Mouse (Mus musculus): ENCODE data around the gene Nlrp1a. TPM values are rescaled to one million over a fixed set of nuclear protein-coding genes. Genes with fewer than 3 reads are reported as not detected.

The Nlrp1a gene
- 0.04 and 0.10 TPM in 2 replicates for polyA plus RNA-seq (2016; fragmentation: Nextera tagmentation; extraction: Ambion mirVana)

GRCm38 (mm10) chr11:71144661-71145060, at the start of gene Nlrp1a:
Nlrp1a (minus strand) TSS chr11:71144704.
- no peak within 1 kb of the TSS for H3K27ac ChIP-seq
- no peaks in the 10 kb centered on the region for H3K9me3 ChIP-seq
- WGBS = 80% methylated on average over 3 of the region's 3 CpGs
- H3K4me3 ChIP-seq = no peak within 1 kb of the TSS
- H3K27me3 ChIP-seq (ENCODE audit: insufficient read depth, poor library complexity, severe bottlenecking) = no peaks in the 10 kb centered on the region
- no peak for DNase-seq (ENCODE audit: low spot score)
- no peaks in the 10 kb centered on the region for H3K36me3 ChIP-seq
- H3K4me1 ChIP-seq (replicated peaks) = no peaks in the 10 kb centered on the region

- Histone ChIP-seq H3K36me3 (no peaks in the 10 kb centered on the region), H3K4me3 (no peak overlapping the region), H3K9me3 (no peaks in the 10 kb centered on the region), H3K4me1 (replicated peaks) (no peaks in the 10 kb centered on the region), H3K27me3 (ENCODE audit: insufficient read depth, poor library complexity, severe bottlenecking) (no peaks in the 10 kb centered on the region), H3K27ac (no peak overlapping the region)
- DNase-seq (ENCODE audit: low spot score) = no peak
- 77% methylated on average over 1 of the region's 1 CpGs for WGBS
These were observed 25.1 kb upstream of the Nlrp1a start for GRCm38 (mm10) chr11:71169633-71170032.

DNA sequence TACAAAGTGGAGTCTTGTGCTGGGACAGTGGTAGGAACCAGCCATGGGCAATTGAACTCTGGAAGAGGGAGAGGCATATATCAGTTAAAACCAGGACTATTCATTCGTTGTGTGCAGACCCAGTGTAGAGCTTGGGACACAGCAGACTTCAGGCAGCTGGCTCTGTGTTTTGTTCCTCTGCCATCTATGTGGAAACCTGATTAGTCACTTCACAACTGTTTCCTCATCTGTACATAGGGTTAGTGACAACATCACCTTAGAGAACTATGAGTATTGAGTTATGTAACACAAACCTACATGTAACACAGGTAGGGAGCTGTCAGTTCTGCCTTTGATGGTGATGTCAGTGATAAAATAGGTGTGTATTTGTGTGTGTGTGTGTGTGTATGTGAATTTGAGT, 19.6 kb upstream of the Nlrp1a start:
- H3K27me3 ChIP-seq (ENCODE audit: insufficient read depth, poor library complexity, severe bottlenecking) = no peaks in the 10 kb centered on the region
- no peaks in the 10 kb centered on the region for H3K36me3 ChIP-seq
- 64% methylated on average over 1 of the region's 1 CpGs for WGBS
- H3K4me3 ChIP-seq = no peak overlapping the region
- no peaks in the 10 kb centered on the region for H3K4me1 ChIP-seq (replicated peaks)
- H3K27ac ChIP-seq = no peak overlapping the region
- no peak for DNase-seq (ENCODE audit: low spot score)
- H3K9me3 ChIP-seq = no peaks in the 10 kb centered on the region

DNA sequence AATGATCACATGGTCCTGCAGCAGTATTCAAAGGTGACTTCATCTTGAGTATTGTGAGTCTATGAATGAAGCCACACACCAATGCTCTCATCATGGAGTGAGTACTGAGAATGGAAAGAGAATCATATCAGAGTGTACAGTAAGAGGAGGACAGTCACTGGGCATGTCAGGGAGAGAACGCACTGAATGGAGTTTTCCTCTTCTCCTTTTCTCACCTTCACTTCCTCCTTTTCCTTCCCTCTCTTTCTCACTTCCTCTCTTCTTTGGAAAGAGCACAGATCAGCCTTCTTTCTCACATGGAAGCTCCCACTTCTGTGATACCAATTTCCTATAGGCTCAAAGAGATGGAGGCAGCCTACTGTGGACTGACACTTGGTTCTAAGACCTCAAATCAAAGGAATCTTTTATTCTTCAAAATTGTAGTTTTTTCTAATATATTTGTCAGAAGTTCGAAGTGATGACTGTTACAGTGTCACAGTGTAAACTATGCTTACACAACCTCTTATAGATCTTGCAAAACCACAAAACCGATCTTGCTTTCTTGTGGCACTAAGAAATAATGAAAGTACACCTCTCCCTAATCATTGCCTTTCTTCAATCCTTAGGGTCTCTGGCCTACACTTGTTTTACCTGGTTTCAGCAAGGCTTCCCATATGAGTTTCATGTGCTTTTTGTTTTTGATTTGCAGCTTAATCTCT, 15.1 kb upstream of the Nlrp1a start:
- Histone ChIP-seq H3K4me1 (replicated peaks) (no peaks in the 10 kb centered on the region), H3K4me3 (no peak overlapping the region), H3K36me3 (no peaks in the 10 kb centered on the region), H3K9me3 (no peaks in the 10 kb centered on the region), H3K27me3 (ENCODE audit: insufficient read depth, poor library complexity, severe bottlenecking) (no peaks in the 10 kb centered on the region), H3K27ac (no peak overlapping the region)
- WGBS = 84% methylated on average over 3 of the region's 3 CpGs
- DNase-seq (ENCODE audit: low spot score) = no peak

GRCm38 (mm10) chr11:71155272-71155671, 10.8 kb upstream of the Nlrp1a start:
- no peaks in the 10 kb centered on the region for H3K9me3 ChIP-seq
- no peaks in the 10 kb centered on the region for H3K27me3 ChIP-seq (ENCODE audit: insufficient read depth, poor library complexity, severe bottlenecking)
- H3K36me3 ChIP-seq = no peaks in the 10 kb centered on the region
- no peak for DNase-seq (ENCODE audit: low spot score)
- no peaks in the 10 kb centered on the region for H3K4me1 ChIP-seq (replicated peaks)
- no peak overlapping the region for H3K4me3 ChIP-seq
- WGBS = 95% methylated on average over 1 of the region's 1 CpGs
- H3K27ac ChIP-seq = no peak overlapping the region

GRCm38 (mm10) chr11:71142031-71142430, 2.5 kb downstream of the Nlrp1a start:
- DNase-seq (ENCODE audit: low spot score) = no peak
- H3K4me3 ChIP-seq = no peak overlapping the region
- H3K27ac ChIP-seq = no peak overlapping the region
- H3K4me1 ChIP-seq (replicated peaks) = no peaks in the 10 kb centered on the region
- whole genome bisulfite sequencing = 88% methylated on average over 1 of the region's 1 CpGs
- H3K9me3 ChIP-seq = no peaks in the 10 kb centered on the region
- H3K27me3 ChIP-seq (ENCODE audit: insufficient read depth, poor library complexity, severe bottlenecking) = no peaks in the 10 kb centered on the region
- H3K36me3 ChIP-seq = no peaks in the 10 kb centered on the region

GRCm38 (mm10) chr11:71107128-71107527, 37.4 kb downstream of the Nlrp1a start:
- H3K4me1 ChIP-seq (replicated peaks) = no peaks in the 10 kb centered on the region
- H3K4me3 ChIP-seq = no peak overlapping the region
- no peaks in the 10 kb centered on the region for H3K36me3 ChIP-seq
- H3K27ac ChIP-seq = no peak overlapping the region
- H3K9me3 ChIP-seq = no peaks in the 10 kb centered on the region
- H3K27me3 ChIP-seq (ENCODE audit: insufficient read depth, poor library complexity, severe bottlenecking) = no peaks in the 10 kb centered on the region
- DNase-seq (ENCODE audit: low spot score) = no peak
- WGBS = 85% methylated on average over 2 of the region's 2 CpGs

DNA sequence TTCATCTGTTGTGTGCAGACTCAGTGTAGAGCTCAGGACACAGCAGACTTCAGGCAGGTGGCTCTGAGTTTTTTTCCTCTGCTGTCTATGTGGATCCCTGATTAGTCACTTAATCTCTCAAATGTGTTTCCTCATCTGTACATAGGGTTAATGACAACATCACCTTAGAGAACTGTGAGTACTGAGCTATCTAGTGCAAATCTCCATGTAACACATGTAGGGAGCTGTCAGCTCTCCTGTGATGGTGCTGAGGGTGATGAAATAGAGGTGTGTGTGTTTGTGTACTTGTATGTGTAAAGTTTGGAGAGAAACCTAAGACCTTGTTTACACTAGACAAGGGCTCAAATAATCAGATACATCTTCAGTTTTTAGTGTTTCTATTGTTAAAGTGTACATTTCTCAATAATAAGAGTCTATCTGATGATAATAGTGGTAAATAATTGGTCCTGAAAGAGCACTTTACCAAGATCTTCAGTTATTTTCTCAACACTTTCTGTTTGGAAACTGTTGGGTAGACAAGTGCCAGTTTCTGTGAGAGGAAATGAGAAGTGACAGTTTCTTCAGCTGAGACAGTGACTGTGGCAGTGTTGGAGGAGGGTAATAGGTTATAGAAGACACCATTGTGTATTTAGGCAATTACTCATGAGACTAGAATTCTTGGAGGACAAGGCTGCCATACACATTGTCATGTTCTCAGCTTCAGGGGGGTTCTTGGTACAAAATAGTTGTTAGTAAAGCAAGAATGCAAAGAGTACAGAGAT, 38.1 kb downstream of the Nlrp1a start:
- Histone ChIP-seq H3K27me3 (ENCODE audit: insufficient read depth, poor library complexity, severe bottlenecking) (no peaks in the 10 kb centered on the region), H3K4me1 (replicated peaks) (no peaks in the 10 kb centered on the region), H3K4me3 (no peak overlapping the region), H3K9me3 (no peaks in the 10 kb centered on the region), H3K27ac (no peak overlapping the region), H3K36me3 (no peaks in the 10 kb centered on the region)
- no peak for DNase-seq (ENCODE audit: low spot score)

GRCm38 (mm10) chr11:71103931-71104330, 40.6 kb downstream of the Nlrp1a start:
- Histone ChIP-seq H3K4me3 (no peak overlapping the region), H3K9me3 (no peaks in the 10 kb centered on the region), H3K36me3 (no peaks in the 10 kb centered on the region), H3K27me3 (ENCODE audit: insufficient read depth, poor library complexity, severe bottlenecking) (no peaks in the 10 kb centered on the region), H3K4me1 (replicated peaks) (no peaks in the 10 kb centered on the region), H3K27ac (no peak overlapping the region)
- no peak for DNase-seq (ENCODE audit: low spot score)

DNA sequence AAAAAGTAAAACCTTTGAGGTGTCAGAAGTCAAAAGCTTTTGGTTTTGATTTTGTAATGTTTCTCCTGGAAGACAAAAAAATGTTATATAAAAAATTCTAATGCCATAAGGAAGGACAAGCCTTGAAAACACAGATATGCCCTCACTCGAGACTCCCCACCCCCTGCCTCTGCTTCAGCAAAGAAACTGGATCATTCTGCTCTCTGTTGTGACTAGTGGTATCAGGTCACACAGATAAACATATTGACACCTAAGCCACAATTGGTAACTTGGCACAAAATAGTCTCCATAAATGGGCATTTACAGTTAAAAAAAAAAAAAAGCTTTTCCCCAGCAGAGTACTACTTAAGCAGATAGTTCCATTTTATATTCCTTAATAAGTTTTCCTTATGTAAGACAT, 68.2 kb downstream of the Nlrp1a start:
- Histone ChIP-seq H3K4me3 (no peak overlapping the region), H3K4me1 (replicated peaks) (no peaks in the 10 kb centered on the region)
- WGBS = 75% methylated on average over 1 of the region's 1 CpGs

GRCm38 (mm10) chr11:71052554-71052953, 92.0 kb downstream of the Nlrp1a start:
- H3K36me3 ChIP-seq = no peaks in the 10 kb centered on the region
- H3K4me1 ChIP-seq (replicated peaks) = no peaks in the 10 kb centered on the region
- 2% methylated on average over 1 of the region's 1 CpGs for WGBS
- no peak overlapping the region for H3K27ac ChIP-seq
- H3K4me3 ChIP-seq = no peak overlapping the region
- no peak for DNase-seq (ENCODE audit: low spot score)
- H3K27me3 ChIP-seq (ENCODE audit: insufficient read depth, poor library complexity, severe bottlenecking) = no peaks in the 10 kb centered on the region
- no peaks in the 10 kb centered on the region for H3K9me3 ChIP-seq

More for the DNA sequence above, 68.2 kb downstream of the Nlrp1a start:
- H3K27ac ChIP-seq = no peak overlapping the region
- no peak for DNase-seq (ENCODE audit: low spot score)
- H3K27me3 ChIP-seq (ENCODE audit: insufficient read depth, poor library complexity, severe bottlenecking) = no peaks in the 10 kb centered on the region
- H3K36me3 ChIP-seq = no peaks in the 10 kb centered on the region
- peaks cover 21% of the 10 kb centered on the region for H3K9me3 ChIP-seq

Measured in hindbrain, embryonic 10.5 days (tissue).